15 mouse cellular contexts compared by ENCODE assay signal in the genomic region with DNA sequence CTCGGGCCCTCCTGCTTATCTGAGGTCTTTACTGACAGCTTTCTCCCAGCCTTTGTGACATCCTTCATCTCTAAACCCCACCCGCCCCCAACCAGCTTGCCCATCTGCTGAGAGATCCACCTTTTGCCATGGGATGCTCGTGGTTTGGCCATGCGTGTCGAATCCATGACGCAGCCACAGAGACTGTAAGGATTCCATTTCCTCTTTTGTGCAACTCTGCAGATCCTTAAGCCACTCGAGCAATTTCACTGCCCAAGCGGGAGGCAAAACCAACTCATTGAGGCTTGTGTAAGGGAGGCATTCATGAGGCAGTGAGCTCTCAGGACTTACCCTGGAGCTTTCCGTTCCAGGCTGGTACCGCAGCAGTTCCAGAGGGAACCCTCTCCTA. TPM values are rescaled to one million over a fixed set of nuclear protein-coding genes. Genes with fewer than 3 reads are reported as not detected.
DNase-seq lines count a peak whose midpoint lies in the region; ATAC-seq and TF ChIP-seq lines count a peak whose summit lies in the region.
"Had no signal": no experiment of that assay in that cellular context is flagged by ENCODE, and none has a peak within 500 bp of the region (broad histone marks: within the 10 kb centered on the region; RNA-seq: fewer than 3 reads in every experiment).

No protein-coding gene starts in this region.

- DNase-seq in kidney, postnatal 0 days (ENCODE audit: low spot score): no peak
- DNase-seq in kidney, postnatal 14 days: no peak
- peak; percentile 23 for DNase-seq in CH12.LX (ENCODE audit: extremely low read depth)
- DNase-seq in NIH3T3 (ENCODE audit: low read depth): peak; percentile 71
- no peak for DNase-seq in liver, embryonic 14.5 days (ENCODE audit: low read depth in 3 of 3, low spot score in 3 of 3)
- no peak for DNase-seq in thymus, postnatal 0 days (ENCODE audit: low spot score)
- no peak for DNase-seq in gastrocnemius, postnatal 36 days
- DNase-seq: cerebellum, adult 8-10 months; kidney, adult 2 months; layer of hippocampus, adult 9-11 months; right cerebral cortex, adult 18-20 months had no signal

- intact Hi-C loops in gastrocnemius, postnatal 36 days (cut with DNase I): no loop called here

- TF ChIP-seq RAD21 in CH12.LX (IDR thresholded peaks at IDR 0.05; ENCODE audit: low read depth, low read length): no peak

- 44% methylated on average over 10 of the region's 10 CpGs for WGBS in kidney, postnatal 0 days
- WGBS in liver, embryonic 14.5 days (ENCODE audit: insufficient replicate concordance): 32% methylated on average over 10 of the region's 10 CpGs

- 0 out of 2 replicates have a peak, but pooled peaks cover 4% of the 10 kb centered on the region for H3K4me1 ChIP-seq in kidney, postnatal 0 days (replicated peaks; ENCODE audit: insufficient read depth, low read length)
- peaks cover 0 to 26% of the 10 kb centered on the region in 2 experiments; a peak in 2 of 4 replicates for H3K4me1 ChIP-seq in CH12.LX (ENCODE audit: control insufficient read depth in 1 of 2, insufficient read depth in 2 of 2)
- H3K4me1 ChIP-seq in liver, embryonic 14.5 days (replicated peaks; ENCODE audit: control insufficient read depth in 2 of 2, insufficient read depth in 2 of 2, low read length in 1 of 2): peaks cover 0 to 10% of the 10 kb centered on the region in 2 experiments; a peak in 2 of 4 replicates

- TF ChIP-seq EP300 in CH12.LX (IDR thresholded peaks at IDR 0.05; ENCODE audit: low read length): no peak
- no peak for TF ChIP-seq EP300 in liver, embryonic 14.5 days (IDR thresholded peaks at IDR 0.05; ENCODE audit: low read depth)

- dilution Hi-C loops in CH12.LX (cut with MboI; ENCODE audit: extremely low pct_ligation_motif_present, extremely low pct_unique_long_range_greater_than_20kb, low sequenced_read_pairs): no loop called here

- H3K9ac ChIP-seq in kidney, postnatal 0 days (ENCODE audit: low read depth, low read length): no peak overlapping the region
- H3K9ac ChIP-seq in CH12.LX (ENCODE audit: insufficient read depth, low read depth): no peak overlapping the region
- no peak overlapping the region for H3K9ac ChIP-seq in liver, embryonic 14.5 days (replicated peaks)
- H3K9ac ChIP-seq: limb, embryonic 12.5 days; neural tube, embryonic 12.5 days had no signal

- H3K27ac ChIP-seq in kidney, postnatal 0 days: no peak overlapping the region
- H3K27ac ChIP-seq in CH12.LX (ENCODE audit: insufficient read depth, low read depth): no peak overlapping the region
- H3K27ac ChIP-seq in liver, embryonic 14.5 days: no peak overlapping the region
- H3K27ac ChIP-seq: hindbrain, embryonic 13.5 days; limb, embryonic 12.5 days; neural tube, embryonic 12.5 days had no signal

- peak overlapping the region; percentile 63; the same call in 1 of the 2 replicates for H3K4me2 ChIP-seq in kidney, postnatal 0 days (ENCODE audit: low read length)
- peak overlapping the region; percentile 64 for H3K4me2 ChIP-seq in CH12.LX (ENCODE audit: insufficient read depth, low read depth, poor library complexity, severe bottlenecking)
- H3K4me2 ChIP-seq in liver, embryonic 14.5 days (ENCODE audit: low read depth): peak overlapping the region; percentile 66; the same call in 1 of the 2 replicates

- H3K4me3 ChIP-seq in kidney, postnatal 0 days (replicated peaks; ENCODE audit: low read depth, low read length): no peak overlapping the region
- no peak overlapping the region for H3K4me3 ChIP-seq in CH12.LX (replicated peaks in 1 of 3; ENCODE audit: low read depth in 2 of 3, low read length in 2 of 3, poor library complexity in 1 of 3)
- H3K4me3 ChIP-seq in liver, embryonic 14.5 days (ENCODE audit: insufficient read depth in 1 of 2, low read depth in 2 of 2, low read length in 2 of 2): no peak overlapping the region
- H3K4me3 ChIP-seq: neural tube, embryonic 12.5 days had no signal

- H3K9me3 ChIP-seq in kidney, postnatal 0 days (replicated peaks; ENCODE audit: low read length): no peaks in the 10 kb centered on the region
- peaks cover 2% of the 10 kb centered on the region for H3K9me3 ChIP-seq in CH12.LX (replicated peaks; ENCODE audit: low read length)
- no peaks in the 10 kb centered on the region for H3K9me3 ChIP-seq in liver, embryonic 14.5 days (ENCODE audit: control insufficient read depth, low read length)
- H3K9me3 ChIP-seq: hindbrain, embryonic 13.5 days; limb, embryonic 12.5 days; neural tube, embryonic 12.5 days had no signal

- no peaks in the 10 kb centered on the region for H3K79me2 ChIP-seq in CH12.LX (replicated peaks; ENCODE audit: control insufficient read depth, extremely low read depth, insufficient read depth, poor library complexity, severe bottlenecking)

- no peak for TF ChIP-seq POLR2A in CH12.LX (IDR thresholded peaks at IDR 0.05; ENCODE audit: low read depth, low read length)

- TF ChIP-seq CTCF in kidney, postnatal 0 days (IDR thresholded peaks at IDR 0.05; ENCODE audit: low read depth): no peak
- no peak for TF ChIP-seq CTCF in CH12.LX (conservative IDR thresholded peaks at IDR 0.05 in 1 of 2, IDR thresholded peaks at IDR 0.05 in 1 of 2; ENCODE audit: low read depth in 2 of 2, low read length in 2 of 2)
- no peak for TF ChIP-seq CTCF in liver, embryonic 14.5 days (IDR thresholded peaks at IDR 0.05; ENCODE audit: low read depth)

- peaks cover 38% of the 10 kb centered on the region for H3K27me3 ChIP-seq in kidney, postnatal 0 days (ENCODE audit: insufficient read depth, low read length)
- peaks cover 79% of the 10 kb centered on the region for H3K27me3 ChIP-seq in CH12.LX (replicated peaks)
- peaks cover 42% of the 10 kb centered on the region for H3K27me3 ChIP-seq in liver, embryonic 14.5 days (ENCODE audit: control insufficient read depth, insufficient read depth, low read length)

- no peak for ATAC-seq in kidney, postnatal 0 days (replicated peaks; ENCODE audit: low FRiP score, low read depth)
- ATAC-seq in liver, embryonic 14.5 days (ENCODE audit: insufficient read depth): no peak

- in situ Hi-C loops in CH12.LX (cut with MboI; ENCODE audit: low pct_ligation_motif_present, low pct_unique_long_range_greater_than_20kb, low sequenced_read_pairs): no loop called here

- H3K36me3 ChIP-seq in kidney, postnatal 0 days (ENCODE audit: insufficient read depth, low read length): no peaks in the 10 kb centered on the region
- no peaks in the 10 kb centered on the region for H3K36me3 ChIP-seq in CH12.LX (replicated peaks in 1 of 2; ENCODE audit: control insufficient read depth in 1 of 2, insufficient read depth in 1 of 2, low read length in 1 of 2)
- no peaks in the 10 kb centered on the region for H3K36me3 ChIP-seq in liver, embryonic 14.5 days (replicated peaks; ENCODE audit: control insufficient read depth, insufficient read depth, low read depth)
- H3K36me3 ChIP-seq: hindbrain, embryonic 13.5 days; limb, embryonic 12.5 days; neural tube, embryonic 12.5 days had no signal

TF ChIP-seq in CH12.LX, 34 proteins besides CTCF, POLR2A, EP300 and RAD21 (continues in another document):
- TF ChIP-seq TBP (conservative IDR thresholded peaks at IDR 0.05; ENCODE audit: low read depth, low read length) (no peak), ZKSCAN1 (IDR thresholded peaks at IDR 0.05; ENCODE audit: borderline replicate concordance, low read depth, low read length) (no peak), MEF2A (IDR thresholded peaks at IDR 0.05; ENCODE audit: borderline replicate concordance, low read depth, low read length) (no peak), GABPA (IDR thresholded peaks at IDR 0.05; ENCODE audit: insufficient replicate concordance, low read depth, low read length) (no peak), JUND (conservative IDR thresholded peaks at IDR 0.05; ENCODE audit: low read depth, low read length) (no peak), POLR2AphosphoS2 (IDR thresholded peaks at IDR 0.05; ENCODE audit: low read depth, low read length) (no peak), ZNF384 (IDR thresholded peaks at IDR 0.05; ENCODE audit: low read depth, low read length) (no peak), PAX5 (IDR thresholded peaks at IDR 0.05; ENCODE audit: low read length) (no peak), MYC (IDR thresholded peaks at IDR 0.05; ENCODE audit: low read depth, low read length) (no peak), USF1 (IDR thresholded peaks at IDR 0.05; ENCODE audit: low read depth, low read length) (no peak), ELF1 (IDR thresholded peaks at IDR 0.05; ENCODE audit: low read depth, low read length) (no peak), MXI1 (IDR thresholded peaks at IDR 0.05; ENCODE audit: low read depth, low read length) (no peak), USF2 (conservative IDR thresholded peaks at IDR 0.05; ENCODE audit: low read depth, low read length) (no peak), ETS1 (conservative IDR thresholded peaks at IDR 0.05; ENCODE audit: low read depth, low read length) (no peak)

RNA-seq across cellular contexts. Expression of a gene that starts 15.6 kb away (rescaled TPM):
- polyA plus RNA-seq in kidney, postnatal 0 days (2015; fragmentation: Nextera tagmentation; extraction: Ambion mirVana): not detected in 2 replicates
- total RNA-seq in CH12.LX (2012; rRNA removed) (not detected in 2 replicates), CH12.LX (2014; rRNA removed) (not detected in 2 replicates)
- not detected in 2 replicates for polyA plus RNA-seq in CH12.LX (2012; ENCODE audit: insufficient read length, low read depth)
- polyA plus RNA-seq in liver, embryonic 14.5 days (2012; rRNA removed): 0.02 TPM in 2 replicates
- polyA plus RNA-seq in liver, embryonic 14.5 days (2014; fragmentation: Nextera tagmentation; extraction: Ambion mirVana): not detected in 2 replicates
- polyA plus RNA-seq in thymus, postnatal 0 days (2015; fragmentation: Nextera tagmentation; extraction: Ambion mirVana): not detected in 2 replicates
- not detected for total RNA-seq in gastrocnemius, postnatal 36 days (2021)
- polyA plus RNA-seq: gonadal fat pad, adult 2 months; kidney, adult 2 months; limb, embryonic 12.5 days had no signal

RNA-seq across cellular contexts. Expression of a gene that starts 28.7 kb away (rescaled TPM):
- 0.09 and 0.16 TPM in 2 replicates for polyA plus RNA-seq in kidney, postnatal 0 days (2015; fragmentation: Nextera tagmentation; extraction: Ambion mirVana)
- 0.08 and 0.21 TPM in 2 replicates for total RNA-seq in CH12.LX (2012; rRNA removed)
- total RNA-seq in CH12.LX (2014; rRNA removed): 0.14 and 0.21 TPM in 2 replicates
- 0.11 and 0.27 TPM in 2 replicates for polyA plus RNA-seq in CH12.LX (2012; ENCODE audit: insufficient read length, low read depth)
- 0.01 and 0.02 TPM in 2 replicates for polyA plus RNA-seq in liver, embryonic 14.5 days (2012; rRNA removed)
- polyA plus RNA-seq in liver, embryonic 14.5 days (2014; fragmentation: Nextera tagmentation; extraction: Ambion mirVana): 0.05 TPM in 1 of 2 replicates, not detected in the other
- not detected in 2 replicates for polyA plus RNA-seq in thymus, postnatal 0 days (2015; fragmentation: Nextera tagmentation; extraction: Ambion mirVana)
- not detected for total RNA-seq in gastrocnemius, postnatal 36 days (2021)

RNA-seq across cellular contexts. Expression of a gene that starts 51.1 kb away (rescaled TPM):
- polyA plus RNA-seq in kidney, postnatal 0 days (2015; fragmentation: Nextera tagmentation; extraction: Ambion mirVana): 16.8 and 17.3 TPM in 2 replicates
- total RNA-seq in CH12.LX (2012; rRNA removed) (16.5 and 17.7 TPM in 2 replicates), CH12.LX (2014; rRNA removed) (6.3 and 7.0 TPM in 2 replicates)
- polyA plus RNA-seq in CH12.LX (2012; ENCODE audit: insufficient read length, low read depth): 31.6 and 41.9 TPM in 2 replicates
- polyA plus RNA-seq in liver, embryonic 14.5 days (2012; rRNA removed): 19.1 and 24.8 TPM in 2 replicates
- polyA plus RNA-seq in liver, embryonic 14.5 days (2014; fragmentation: Nextera tagmentation; extraction: Ambion mirVana): 10.7 and 14.0 TPM in 2 replicates
- polyA plus RNA-seq in thymus, postnatal 0 days (2015; fragmentation: Nextera tagmentation; extraction: Ambion mirVana): 24.1 and 25.5 TPM in 2 replicates
- 1 to 10 TPM; 8.8 to 9.7 TPM for total RNA-seq in gastrocnemius, postnatal 36 days (2021)

Comparison
In these comparisons a context has a peak if more than half of its experiments do, and no peak if none do; other contexts are left out.
1. DNase-seq: peak in CH12.LX (single experiment) and NIH3T3 (single experiment); none in kidney, postnatal 0 days (single experiment), kidney, postnatal 14 days (single experiment), liver, embryonic 14.5 days (0 of 3), thymus, postnatal 0 days (single experiment) and gastrocnemius, postnatal 36 days (0 of 2).
2. Peak in every context shown above with its lines, with median percentiles within 50 percentile points of each other: H3K4me2 ChIP-seq.